Mouse (Mus musculus) MEL (cell line): Measurements from ENCODE around the gene Abca5.

Experiments
- EP300 ChIP-seq, 2 experiments: IDR thresholded peaks; 2 replicates each; pipeline ENCODE4 v1.6.1; 2011; ENCODE audit warnings: improper control_type of control experiment in 2 of 2, low read length in 2 of 2, low read depth in 1 of 2, mild to moderate bottlenecking in 1 of 2
- MEF2A ChIP-seq: IDR thresholded peaks from 2 replicates; pipeline ENCODE4 v1.6.1; 2014; ENCODE audit warnings: low read depth, mild to moderate bottlenecking, inconsistent platforms, low read length, improper control_type of control experiment; ENCODE audit not compliant: poor library complexity, insufficient replicate concordance, severe bottlenecking; ENCODE audit errors: extremely low read depth
- POLR2A ChIP-seq, 2 experiments: IDR thresholded peaks; 2 replicates each; pipeline ENCODE4 v1.6.1; 2011 to 2012; ENCODE audit warnings: low read length in 2 of 2, mild to moderate bottlenecking in 2 of 2, control low read depth in 1 of 2, improper control_type of control experiment in 1 of 2, low read depth in 1 of 2, moderate library complexity in 1 of 2; ENCODE audit not compliant: control insufficient read depth in 1 of 2, insufficient read depth in 1 of 2, poor library complexity in 1 of 2
- TBP ChIP-seq: IDR thresholded peaks from 2 replicates; pipeline ENCODE4 v1.8.0; 2011; ENCODE audit warnings: low read depth, low read length, improper control_type of control experiment
- ZC3H11A ChIP-seq: IDR thresholded peaks from 2 replicates; pipeline ENCODE4 v1.6.1; 2012; ENCODE audit warnings: low read depth, mild to moderate bottlenecking, inconsistent platforms, low read length, improper control_type of control experiment

DNA sequence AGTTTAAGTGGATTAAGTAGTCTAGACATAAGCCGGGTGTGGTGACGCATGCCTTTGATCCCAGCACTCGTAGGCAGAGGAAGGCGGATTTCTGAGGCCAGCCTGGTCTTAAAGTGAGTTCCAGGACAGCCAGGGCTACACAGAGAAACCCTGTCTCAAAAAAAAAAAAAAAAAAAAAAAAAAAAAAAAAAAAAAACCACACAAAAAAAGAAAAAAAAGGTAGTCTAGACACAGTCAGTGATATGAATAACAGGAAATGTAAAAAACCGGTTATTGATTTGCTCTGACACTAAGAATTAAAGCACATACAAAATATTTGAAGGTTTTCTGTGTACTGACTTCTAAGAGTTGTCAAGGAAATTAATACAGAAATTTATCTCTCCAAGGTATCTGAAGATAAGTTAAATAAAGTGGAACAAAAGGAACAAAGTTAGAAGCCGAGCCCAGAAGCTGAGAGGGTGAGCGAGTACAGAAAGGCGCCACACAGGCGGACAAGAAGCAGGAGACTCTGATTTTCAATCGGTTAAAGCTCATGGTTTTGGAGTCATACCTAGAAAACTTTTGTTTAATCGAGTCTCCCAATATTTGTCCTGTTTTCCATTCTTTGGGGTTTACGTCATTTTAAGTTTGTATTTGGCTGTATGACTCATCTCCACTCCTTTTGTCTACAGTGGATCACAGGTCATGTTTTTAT is 30.9 kb downstream of the Abca5 start:
- TF ChIP-seq MEF2A: no peak
- no peak for TF ChIP-seq ZC3H11A
- no peak for TF ChIP-seq TBP
- no peak for TF ChIP-seq POLR2A (IDR thresholded peaks at IDR 0.05; ENCODE audit: control insufficient read depth in 1 of 2, insufficient read depth in 1 of 2, low read depth in 1 of 2, low read length in 2 of 2, poor library complexity in 1 of 2)
- no peak for TF ChIP-seq EP300 (IDR thresholded peaks at IDR 0.05; ENCODE audit: low read depth in 1 of 2, low read length in 2 of 2)
